Mouse (Mus musculus): Measurements from ENCODE around the gene Rab40c.

Rab40c gene

DNA sequence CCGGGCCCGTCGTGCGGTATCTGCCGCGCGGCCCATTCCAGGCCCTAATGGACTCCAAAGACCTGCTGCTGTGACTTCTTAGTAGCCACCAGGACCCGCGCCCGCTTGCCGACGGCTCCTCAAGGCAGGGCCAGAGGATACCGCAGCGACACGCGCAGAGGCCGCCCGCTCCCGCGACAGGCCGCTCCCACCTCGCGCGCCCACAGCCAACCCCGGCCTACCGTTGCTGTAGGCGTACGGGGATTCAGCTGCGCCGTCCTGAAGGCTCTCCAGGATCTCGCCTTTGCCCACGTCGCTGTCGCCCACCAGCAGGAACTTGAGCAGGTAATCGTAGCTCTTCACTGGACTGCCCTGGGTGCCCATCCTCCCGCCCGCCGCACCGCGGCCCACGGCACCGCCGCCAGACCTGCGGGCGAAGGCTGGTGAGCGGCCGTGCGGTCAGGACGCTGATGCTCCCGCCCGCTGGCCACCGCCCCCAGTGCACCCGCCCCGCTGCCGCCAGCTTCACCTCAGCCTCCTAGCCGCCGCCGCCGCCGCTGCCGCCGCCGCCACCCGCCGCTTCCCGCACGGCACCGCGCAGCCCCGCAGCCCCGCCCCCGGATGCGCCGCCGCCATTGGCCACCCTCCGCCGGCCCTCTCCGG lies at the start of gene Rab40c:
Gene Rab40c, minus strand, starts transcription at position 584 of the 642 bp plus-strand sequence.
- DNase-seq (ENCODE audit: inconsistent age in 2 of 2, low spot score in 1 of 2): no peak

DNA sequence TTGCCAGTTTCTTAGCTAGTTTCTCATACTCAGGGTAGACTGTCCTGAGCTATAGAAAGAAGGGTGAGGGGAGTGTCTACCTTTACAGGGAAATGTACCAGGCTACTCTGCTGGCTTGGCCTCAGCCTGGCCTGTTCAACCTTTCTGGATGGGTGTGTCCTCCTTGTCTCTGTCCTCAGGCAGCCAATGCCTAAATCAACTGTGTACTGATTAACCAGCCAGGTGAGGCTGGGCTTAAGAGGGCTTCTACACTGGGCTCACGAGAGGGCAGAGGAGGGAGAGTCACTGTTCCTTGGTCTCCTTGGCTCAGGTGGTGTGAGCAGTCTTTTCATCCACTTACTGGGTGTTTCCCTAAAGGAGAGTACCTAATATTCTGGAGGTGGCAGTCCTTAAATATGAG lies 48.6 kb upstream of the Rab40c start:
- DNase-seq (ENCODE audit: inconsistent age in 2 of 2, low spot score in 1 of 2): no peak

DNA sequence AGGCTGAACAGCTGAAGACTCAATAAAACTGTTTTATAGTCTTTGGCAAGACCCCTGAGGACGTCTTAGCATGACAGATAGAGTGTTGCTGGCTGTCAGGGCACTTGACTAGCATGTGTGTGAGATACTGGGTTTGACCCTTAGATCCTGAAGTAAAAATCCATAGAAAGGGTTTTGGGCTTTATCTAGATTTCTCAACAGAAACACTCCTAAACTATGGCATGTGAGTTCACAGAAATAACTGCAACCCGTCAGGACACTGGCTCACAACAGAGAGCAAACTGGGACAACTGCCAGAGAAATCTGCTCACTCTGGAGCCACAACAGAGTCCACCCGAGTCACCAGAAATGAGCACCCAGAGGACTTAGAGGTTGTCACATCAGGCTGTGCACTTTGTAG lies 48.1 kb upstream of the Rab40c start:
- no peak for DNase-seq (ENCODE audit: inconsistent age in 2 of 2, low spot score in 1 of 2)

DNA sequence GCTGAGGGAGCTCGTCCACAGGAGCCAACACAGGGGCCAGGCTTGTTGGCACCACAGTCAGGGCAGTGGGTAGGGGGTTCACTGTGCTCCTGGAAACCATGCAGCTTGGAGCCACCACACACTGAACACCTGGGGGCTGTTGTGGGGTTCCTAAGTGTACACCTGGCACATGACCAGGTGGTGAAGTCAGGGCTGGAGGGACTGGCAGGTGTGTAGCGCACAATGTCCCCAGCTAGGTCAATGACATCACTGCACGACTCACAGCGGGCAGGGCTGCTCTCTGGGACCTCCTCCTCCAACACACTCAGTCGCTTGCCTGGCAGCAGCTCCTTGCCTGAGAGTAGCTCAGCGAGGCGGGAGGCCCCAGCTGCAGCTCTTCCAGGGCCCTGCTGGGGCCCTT lies 44.7 kb upstream of the Rab40c start:
- DNase-seq (ENCODE audit: inconsistent age in 2 of 2, low spot score in 1 of 2): no peak

DNA sequence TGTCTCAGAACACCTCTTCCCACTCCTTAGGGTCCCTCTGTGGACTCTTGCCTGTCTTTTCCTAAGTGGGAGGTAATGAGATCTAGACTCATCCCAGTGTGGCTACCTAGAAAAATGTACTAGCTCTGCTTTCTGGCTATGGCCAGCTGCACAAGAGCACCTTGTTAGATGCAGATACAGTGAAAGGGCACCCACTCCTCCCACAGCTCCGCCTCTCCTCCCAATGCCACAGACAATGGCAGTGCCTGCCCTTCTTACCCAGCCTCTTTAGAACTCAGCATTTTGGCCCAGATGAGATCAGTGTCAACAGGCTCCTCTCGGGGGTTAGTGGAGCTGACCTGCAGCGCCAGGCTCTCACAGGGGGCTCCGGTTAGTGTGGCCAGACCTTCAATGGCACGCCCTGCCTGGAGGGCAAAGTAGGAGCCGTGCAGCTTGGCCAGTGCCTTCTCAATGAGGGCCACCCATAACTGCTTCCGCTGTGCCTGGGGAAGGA lies 42.9 kb upstream of the Rab40c start:
- no peak for DNase-seq (ENCODE audit: inconsistent age in 2 of 2, low spot score in 1 of 2)

DNA sequence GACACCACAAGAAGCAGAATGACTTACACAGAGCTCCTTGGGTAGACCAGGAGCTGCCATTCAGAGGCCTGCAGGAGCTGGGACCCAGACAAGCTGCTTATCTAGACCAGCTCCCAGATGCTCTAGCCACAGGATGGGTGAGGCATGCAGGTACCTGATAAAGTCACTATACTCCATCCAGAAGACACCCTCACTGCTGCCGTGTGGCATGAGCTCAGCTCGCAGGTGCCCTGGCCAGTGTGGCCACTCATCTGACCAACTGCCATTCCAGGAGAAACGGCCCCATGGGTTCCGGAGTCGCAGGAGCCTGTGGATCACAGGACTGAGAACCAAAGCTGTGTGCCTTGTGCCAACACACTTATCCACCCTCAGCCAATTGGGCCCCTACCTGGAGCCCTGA lies 42.0 kb upstream of the Rab40c start:
- DNase-seq (ENCODE audit: inconsistent age in 2 of 2, low spot score in 1 of 2): no peak

DNA sequence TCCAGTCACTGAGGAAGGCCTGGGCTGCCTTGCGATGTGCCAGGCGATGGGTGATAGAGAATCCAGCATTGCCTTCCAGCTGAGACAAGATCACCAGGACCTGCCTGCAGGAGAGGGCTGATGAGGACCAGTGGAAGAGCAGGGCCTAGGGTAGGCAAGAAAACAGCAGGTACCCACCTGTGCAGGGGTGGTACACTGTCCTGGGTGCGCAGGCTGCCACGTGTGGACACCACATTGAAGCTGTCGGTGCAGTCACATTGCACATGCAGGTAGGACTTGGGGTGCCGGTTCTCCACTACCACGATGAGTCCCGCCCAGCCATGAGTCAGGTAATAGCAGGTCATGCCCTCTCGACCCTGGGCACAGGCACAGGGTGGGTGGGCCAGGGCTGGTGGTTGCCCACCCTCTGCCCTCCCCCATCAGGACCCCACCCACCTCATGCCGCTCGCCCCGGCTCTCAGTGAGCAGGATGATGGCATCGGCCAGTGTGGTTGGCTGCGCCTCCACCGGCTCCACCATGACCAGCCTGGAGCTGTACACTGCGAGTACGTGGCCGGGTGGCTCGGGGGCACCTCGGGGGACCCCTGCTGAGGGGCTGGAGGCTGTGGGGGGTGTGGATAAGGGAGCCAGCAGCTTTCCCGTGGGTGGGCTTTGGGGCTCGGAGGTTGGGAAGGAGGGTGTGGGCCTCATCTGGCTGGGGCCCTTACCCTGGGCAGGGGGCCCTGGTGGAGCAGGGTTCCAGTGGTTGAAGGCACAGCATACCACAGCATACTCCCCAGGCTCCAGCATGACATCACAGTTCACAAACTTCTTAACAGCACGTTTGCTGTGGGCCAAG lies 40.3 kb upstream of the Rab40c start:
- no peak for DNase-seq (ENCODE audit: inconsistent age in 2 of 2, low spot score in 1 of 2)

DNA sequence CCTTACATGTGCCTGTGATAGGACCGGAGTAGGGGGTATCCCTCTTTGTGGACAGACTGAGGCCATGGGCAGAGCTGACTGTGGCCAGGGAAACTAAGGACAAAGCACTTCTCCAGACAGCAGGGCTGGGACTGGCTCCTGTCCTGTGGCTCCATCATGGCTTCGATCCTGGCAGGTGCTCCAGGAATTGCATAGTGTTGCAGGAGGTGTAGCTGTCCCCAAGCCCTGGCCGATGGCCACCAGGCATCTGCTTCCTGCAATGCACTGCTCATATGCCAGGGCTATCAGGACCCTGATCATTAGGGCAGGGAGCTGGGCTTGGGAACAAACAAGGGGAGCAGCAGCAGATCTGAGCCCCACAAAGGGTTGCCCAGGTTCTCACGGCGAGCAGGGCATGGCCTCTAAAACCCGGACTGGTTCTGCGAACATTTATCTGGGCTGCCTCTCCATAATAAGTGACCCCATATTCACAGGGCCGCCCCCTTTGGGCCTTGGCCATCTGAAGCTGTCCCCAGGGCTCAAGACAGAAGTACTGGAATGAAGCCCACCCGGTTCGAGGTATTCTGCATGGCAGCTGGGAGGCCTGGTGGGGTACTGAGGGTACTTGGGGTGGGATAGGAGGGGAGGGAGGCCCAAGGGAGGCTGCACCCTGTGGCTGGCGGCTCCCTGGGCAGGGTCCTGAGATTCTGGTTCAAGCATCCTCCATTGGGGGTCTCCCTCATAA lies 39.4 kb upstream of the Rab40c start:
- no peak for DNase-seq (ENCODE audit: inconsistent age in 2 of 2, low spot score in 1 of 2)

DNA sequence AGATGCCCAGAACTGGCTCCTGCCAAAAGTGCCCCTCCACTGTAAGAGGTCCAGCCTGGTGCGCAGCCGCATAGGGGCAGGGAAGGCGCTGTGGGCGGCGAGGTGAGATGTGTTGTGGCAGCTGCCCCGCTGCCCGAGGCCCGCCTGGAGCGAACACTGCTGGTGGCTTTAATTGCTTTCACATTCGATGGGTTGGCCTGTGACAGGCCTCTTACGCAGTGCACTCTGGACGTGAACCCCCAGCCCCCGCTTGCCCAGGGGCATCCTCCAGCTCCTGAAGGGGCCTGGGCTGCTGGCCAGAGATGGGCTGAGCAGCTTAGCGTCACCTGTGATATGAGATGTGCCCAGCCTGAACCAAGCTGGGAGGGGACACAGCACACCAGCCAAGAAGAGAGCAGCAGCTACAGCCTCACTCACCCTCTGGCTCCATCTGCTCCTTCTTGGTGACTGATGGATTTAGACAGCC lies 38.1 kb upstream of the Rab40c start:
- DNase-seq (ENCODE audit: inconsistent age in 2 of 2, low spot score in 1 of 2): no peak

DNA sequence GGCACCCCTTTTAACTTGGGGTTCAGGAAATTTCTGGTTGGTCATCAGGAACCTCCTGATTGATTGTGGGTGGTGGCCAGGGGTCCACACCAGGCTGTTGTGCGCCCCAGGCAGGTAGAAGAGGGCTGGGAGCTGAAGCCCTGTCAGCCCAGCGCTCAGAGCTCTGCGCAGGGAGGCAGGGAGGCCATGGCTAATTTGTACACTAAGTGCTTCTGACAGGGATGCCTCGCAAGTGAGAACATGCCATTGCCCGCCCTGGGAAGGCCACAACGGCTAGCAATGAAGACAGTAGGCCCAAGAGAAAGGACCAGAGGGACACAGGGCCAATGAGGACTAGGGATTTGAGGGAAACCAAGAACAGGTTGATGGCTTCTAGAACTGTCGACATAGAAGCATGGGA lies 37.1 kb upstream of the Rab40c start:
- DNase-seq (ENCODE audit: inconsistent age in 2 of 2, low spot score in 1 of 2): no peak

DNA sequence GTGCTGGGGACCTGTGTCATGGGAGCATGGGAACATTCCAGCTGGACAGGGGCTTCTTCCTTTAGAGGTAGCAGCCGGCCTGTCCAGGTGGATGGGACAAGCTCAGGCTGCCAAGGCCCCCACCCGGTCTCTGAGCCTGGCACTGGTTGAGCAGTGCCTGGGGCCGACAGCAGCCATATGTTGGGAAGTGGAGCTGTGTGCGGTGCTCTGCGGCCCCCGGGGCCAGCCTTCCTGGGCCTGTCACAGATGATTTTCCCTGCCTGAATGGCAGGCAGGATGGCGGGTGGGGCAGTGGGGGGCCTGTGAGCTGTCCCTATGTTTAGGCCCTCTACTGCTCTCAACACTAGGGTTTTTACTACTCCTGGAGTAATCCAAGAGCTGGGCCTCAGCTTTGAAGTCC lies 36.7 kb upstream of the Rab40c start:
- no peak for DNase-seq (ENCODE audit: inconsistent age in 2 of 2, low spot score in 1 of 2)

DNA sequence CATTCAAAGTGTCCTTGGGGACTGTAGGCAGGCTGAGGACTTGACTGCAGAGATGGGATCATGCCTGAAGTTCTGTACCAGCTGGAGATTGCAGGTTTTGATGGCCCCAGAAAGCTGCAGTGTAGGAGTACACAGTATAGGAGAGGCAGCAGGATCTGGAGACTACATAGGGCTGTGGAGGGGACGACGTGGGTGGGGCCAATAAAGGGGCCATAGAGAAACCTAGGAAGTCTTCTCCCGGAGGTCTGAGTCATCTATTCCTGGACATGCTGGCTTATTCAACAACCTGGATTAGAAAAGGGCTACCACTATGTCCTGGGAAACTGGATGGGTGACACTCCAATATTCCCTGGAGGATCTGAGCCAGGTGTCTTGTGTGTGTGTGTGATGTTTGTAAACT lies 36.2 kb upstream of the Rab40c start:
- no peak for DNase-seq (ENCODE audit: inconsistent age in 2 of 2, low spot score in 1 of 2)

DNA sequence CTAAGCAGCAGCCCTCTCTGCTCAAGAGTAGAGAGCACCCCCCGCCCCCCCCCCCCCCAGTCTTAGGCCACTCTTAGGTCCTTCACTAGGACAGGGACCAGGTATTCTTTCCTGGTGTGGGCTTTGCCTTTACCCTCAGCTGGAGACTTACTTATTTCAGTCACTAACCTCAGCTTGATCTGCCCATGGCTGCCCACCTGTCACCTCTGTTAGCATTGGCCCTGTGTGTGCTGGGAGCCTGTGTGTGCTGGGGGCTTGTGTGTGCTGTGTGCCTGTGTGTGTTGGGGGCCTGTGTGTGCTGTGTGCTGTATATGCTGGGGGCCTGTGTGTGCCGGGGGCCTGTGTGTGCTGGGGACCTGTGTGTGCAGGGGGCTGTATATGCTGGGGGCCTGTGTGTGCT lies 35.1 kb upstream of the Rab40c start:
- DNase-seq (ENCODE audit: inconsistent age in 2 of 2, low spot score in 1 of 2): no peak

DNA sequence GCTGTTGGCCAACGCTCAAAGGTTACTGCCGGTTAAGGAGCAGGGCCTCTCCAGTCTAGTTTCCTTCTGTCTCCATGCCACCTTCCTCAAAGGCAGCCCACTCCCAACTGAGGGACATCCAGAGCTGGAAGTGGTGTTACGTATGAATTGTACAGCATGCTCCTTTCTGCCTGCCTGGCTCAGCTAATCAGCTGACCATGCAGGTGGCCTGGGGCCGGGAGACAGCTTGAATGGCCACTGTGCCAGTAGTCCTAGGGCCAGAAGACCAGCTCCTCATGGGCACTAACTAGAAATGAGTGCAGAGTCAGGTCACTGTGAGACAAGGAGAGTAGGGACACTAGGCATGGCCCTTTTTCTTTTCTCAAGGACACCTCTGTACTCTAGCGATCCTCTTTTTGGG lies 33.6 kb upstream of the Rab40c start:
- no peak for DNase-seq (ENCODE audit: inconsistent age in 2 of 2, low spot score in 1 of 2)

DNA sequence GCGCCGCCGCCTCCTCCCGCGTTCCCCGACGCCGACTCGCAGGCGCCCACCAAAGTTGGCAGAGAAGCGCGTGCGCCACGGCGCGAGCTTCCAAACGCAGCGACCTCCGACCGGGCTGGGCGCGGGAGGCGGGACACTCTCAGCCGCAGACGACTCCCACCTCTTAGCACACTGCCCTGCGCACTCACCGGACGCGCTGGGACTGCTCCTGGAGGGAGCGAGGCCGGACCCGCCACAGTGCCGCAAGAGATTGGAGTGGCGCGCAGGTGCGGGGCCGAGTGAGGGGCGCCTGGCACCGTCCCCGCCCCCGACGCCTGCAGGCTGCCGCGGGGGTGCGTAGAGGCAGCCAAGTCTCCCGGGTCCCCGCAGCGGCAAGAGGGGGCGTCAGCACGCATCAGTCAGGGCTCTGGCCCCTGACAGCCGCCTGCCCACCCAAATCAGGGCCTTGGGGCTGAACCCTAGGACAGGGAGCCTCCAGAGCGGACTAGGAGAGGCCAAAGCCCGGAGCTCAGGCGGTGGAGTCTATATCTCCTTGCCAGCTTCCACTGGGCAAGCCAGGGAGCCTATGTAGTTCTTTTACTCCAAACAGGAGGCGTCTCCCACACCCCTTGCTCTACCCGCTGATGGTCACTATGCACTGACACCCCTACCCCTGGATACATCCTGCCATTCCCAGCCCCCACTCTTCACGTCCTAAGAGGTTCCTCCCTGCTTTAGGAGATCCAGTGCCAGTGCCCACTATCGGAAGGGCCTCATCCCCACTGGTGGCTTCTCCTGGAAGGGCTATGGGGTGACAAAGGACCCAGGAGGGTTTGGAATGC lies 32.5 kb upstream of the Rab40c start, which contains the start of gene A930017K11Rik:
Gene A930017K11Rik, minus strand, starts transcription at position 763 of the 821 bp plus-strand sequence.
- no peak for DNase-seq (ENCODE audit: inconsistent age in 2 of 2, low spot score in 1 of 2)

DNA sequence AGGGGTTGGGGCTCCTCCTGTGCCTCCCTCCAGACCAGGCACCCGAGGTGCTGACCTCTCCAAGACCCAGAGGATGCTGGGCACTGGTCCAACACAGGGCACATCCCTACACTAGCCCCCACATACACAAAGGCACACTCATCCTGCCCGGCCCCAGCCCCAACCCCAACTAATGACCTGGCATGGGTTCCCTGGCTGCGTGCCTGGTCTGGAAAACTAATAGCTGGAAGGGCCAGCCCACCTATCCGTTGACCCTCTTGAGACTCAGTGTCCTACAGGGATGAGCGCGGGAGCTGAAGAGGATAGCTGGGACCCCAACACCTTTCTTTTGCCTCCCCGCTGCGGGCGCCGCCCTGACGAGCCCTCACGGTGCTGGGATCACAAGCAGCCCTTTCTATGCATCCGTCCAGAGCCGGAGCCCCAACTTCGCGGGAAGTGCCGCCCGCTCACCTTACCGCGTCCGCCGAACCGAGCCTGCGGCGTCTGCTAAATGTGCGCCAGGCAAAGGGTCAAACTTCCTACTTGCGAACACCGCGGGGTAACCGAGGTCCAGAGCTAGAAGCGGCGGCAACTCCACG lies 31.8 kb upstream of the Rab40c start:
- DNase-seq (ENCODE audit: inconsistent age in 2 of 2, low spot score in 1 of 2): peak in 1 of 2 experiments; percentile 37

DNA sequence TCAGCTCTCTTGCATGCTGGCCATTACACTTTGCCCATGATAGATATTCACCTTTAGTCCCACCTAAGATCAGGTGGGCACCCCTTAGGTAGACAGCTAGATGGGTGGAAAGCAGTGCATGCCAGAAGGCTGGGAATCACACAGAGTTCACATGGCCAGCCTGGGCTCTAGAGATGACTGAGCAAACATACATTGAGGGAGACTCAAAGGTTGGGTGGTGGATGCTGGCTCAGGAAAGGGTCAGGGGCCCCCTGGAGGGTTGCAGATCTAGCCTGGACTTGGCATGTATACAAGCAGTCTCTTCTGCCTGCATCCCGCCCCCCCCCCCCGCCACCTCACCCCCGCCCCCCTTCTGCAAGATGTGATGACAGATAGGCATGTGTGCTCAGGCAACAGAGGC lies 31.2 kb upstream of the Rab40c start:
- no peak for DNase-seq (ENCODE audit: inconsistent age in 2 of 2, low spot score in 1 of 2)

DNA sequence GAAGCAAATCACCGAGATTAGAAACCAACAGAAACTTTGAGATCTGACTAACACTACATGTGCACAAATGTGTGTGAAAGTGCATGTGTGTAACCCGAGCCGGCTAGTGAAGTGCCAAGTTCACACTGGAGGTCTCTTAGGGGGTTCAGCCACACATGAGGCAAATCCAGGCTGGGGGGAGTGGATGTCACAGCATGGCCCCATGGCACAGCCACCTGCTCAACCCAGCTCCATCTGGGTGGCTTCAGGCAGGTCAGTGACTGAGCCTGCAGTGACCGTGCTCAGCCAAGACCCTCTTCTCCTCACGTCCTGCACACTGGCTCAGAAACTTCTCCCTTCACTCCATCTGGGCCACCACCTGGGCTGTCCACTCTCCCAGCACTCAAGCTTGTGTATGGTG lies 30.5 kb upstream of the Rab40c start:
- no peak for DNase-seq (ENCODE audit: inconsistent age in 2 of 2, low spot score in 1 of 2)

DNA sequence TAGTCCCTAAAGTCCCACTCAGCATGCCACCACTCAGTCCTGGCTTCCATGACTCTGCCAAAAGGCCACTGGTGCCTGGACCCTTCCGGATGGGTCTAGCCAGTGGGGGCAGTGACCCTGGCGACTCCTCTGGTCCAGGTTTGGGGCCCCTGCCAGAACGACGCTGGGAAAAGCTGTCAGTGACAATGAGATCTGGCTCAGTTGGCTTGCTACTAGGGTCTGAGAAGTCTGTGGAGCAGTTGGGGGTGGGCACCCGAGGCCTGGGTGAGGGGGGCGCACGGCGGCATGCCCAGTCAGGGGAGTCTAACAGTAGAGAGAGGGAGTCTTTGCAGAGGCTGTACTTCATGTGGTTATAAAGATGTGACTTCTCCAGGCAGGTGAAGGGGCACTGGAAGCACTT lies 28.5 kb upstream of the Rab40c start:
- no peak for DNase-seq (ENCODE audit: inconsistent age in 2 of 2, low spot score in 1 of 2)

DNA sequence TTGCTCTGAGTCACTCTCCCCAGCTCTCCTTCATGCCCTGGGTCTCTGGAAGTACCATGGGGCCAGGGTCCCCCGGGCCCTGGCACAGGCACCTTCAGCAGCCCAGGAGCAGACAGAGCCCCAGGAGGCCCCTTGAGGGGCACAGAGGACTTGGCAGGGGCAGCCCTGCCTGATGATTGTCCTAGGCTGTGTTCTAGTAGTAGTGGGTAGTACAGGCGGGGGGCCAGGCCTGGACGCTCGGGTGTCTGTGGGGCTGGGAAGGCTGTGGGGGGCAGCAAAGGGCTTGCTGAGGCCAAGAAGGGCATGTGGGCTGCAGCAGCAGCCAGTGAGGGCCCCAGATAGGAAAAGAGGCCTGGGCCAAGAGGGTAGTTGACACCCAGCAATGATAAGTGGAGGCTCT lies 28.0 kb upstream of the Rab40c start:
- DNase-seq (ENCODE audit: inconsistent age in 2 of 2, low spot score in 1 of 2): no peak
